Mouse (Mus musculus) MEL (cell line): ENCODE measurements at regions not wholly inside any gene's neighbourhood (a gene's known extent, or its start where the extent isn't known, plus 50 kb on each side); places are given as distances from the start of the nearest gene placed in this dataset.

ENCODE experiments used
- CHD1 ChIP-seq: IDR thresholded peaks from 2 replicates; pipeline ENCODE4 v1.6.1; 2012; ENCODE audit warnings: low read depth, mild to moderate bottlenecking, inconsistent platforms, low read length, improper control_type of control experiment
- CTCF ChIP-seq, 3 experiments: IDR thresholded peaks in 2 of 3; conservative IDR thresholded peaks in 1 of 3; 2 replicates each; pipeline ENCODE4 v1.5.1; 2011 to 2012; ENCODE audit warnings: low read length in 3 of 3, low read depth in 2 of 3, mild to moderate bottlenecking in 2 of 3, improper control_type of control experiment in 1 of 3, inconsistent platforms in 1 of 3, mixed read lengths in 1 of 3, moderate library complexity in 1 of 3; ENCODE audit not compliant: control insufficient read depth in 1 of 3, insufficient read depth in 1 of 3, poor library complexity in 1 of 3, severe bottlenecking in 1 of 3
- ELF1 ChIP-seq: IDR thresholded peaks from 2 replicates; pipeline ENCODE4 v1.6.1; 2014; ENCODE audit warnings: low read depth, mild to moderate bottlenecking, inconsistent platforms, low read length, improper control_type of control experiment, moderate library complexity
- EP300 ChIP-seq, 2 experiments: IDR thresholded peaks; 2 replicates each; pipeline ENCODE4 v1.6.1; 2011; ENCODE audit warnings: improper control_type of control experiment in 2 of 2, low read length in 2 of 2, low read depth in 1 of 2, mild to moderate bottlenecking in 1 of 2
- ETS1 ChIP-seq: IDR thresholded peaks from 2 replicates; pipeline ENCODE4 v1.6.1; 2012; ENCODE audit warnings: low read depth, mild to moderate bottlenecking, inconsistent platforms, low read length, improper control_type of control experiment, moderate library complexity
- GABPA ChIP-seq: IDR thresholded peaks from 2 replicates; pipeline ENCODE4 v1.6.1; 2012; ENCODE audit warnings: low read depth, mild to moderate bottlenecking, inconsistent platforms, low read length, improper control_type of control experiment, moderate library complexity
- HCFC1 ChIP-seq: IDR thresholded peaks from 2 replicates; pipeline ENCODE4 v1.6.1; 2012; ENCODE audit warnings: low read depth, mild to moderate bottlenecking, inconsistent platforms, low read length, improper control_type of control experiment, moderate library complexity
- KAT2A ChIP-seq: conservative IDR thresholded peaks from 2 replicates; pipeline ENCODE4 v1.6.1; 2012; ENCODE audit warnings: low read depth, low read length, improper control_type of control experiment, inconsistent platforms
- POLR2AphosphoS2 ChIP-seq: IDR thresholded peaks from 2 replicates; pipeline ENCODE4 v1.6.1; 2011; ENCODE audit warnings: low read length, improper control_type of control experiment
- TCF12 ChIP-seq: IDR thresholded peaks from 2 replicates; pipeline ENCODE4 v1.6.1; 2014; ENCODE audit warnings: low read depth, mild to moderate bottlenecking, inconsistent platforms, low read length, improper control_type of control experiment, moderate library complexity
- UBTF ChIP-seq: IDR thresholded peaks from 2 replicates; pipeline ENCODE4 v1.6.1; 2012; ENCODE audit warnings: low read depth, mild to moderate bottlenecking, inconsistent platforms, low read length, improper control_type of control experiment, moderate library complexity, borderline replicate concordance; ENCODE audit not compliant: insufficient read depth
- USF1 ChIP-seq: IDR thresholded peaks from 2 replicates; pipeline ENCODE4 v1.6.1; 2014; ENCODE audit warnings: low read depth, mild to moderate bottlenecking, inconsistent platforms, low read length, improper control_type of control experiment, moderate library complexity
- ZC3H11A ChIP-seq: IDR thresholded peaks from 2 replicates; pipeline ENCODE4 v1.6.1; 2012; ENCODE audit warnings: low read depth, mild to moderate bottlenecking, inconsistent platforms, low read length, improper control_type of control experiment
- ZKSCAN1 ChIP-seq: IDR thresholded peaks from 2 replicates; pipeline ENCODE4 v1.6.1; 2012; ENCODE audit warnings: low read depth, mild to moderate bottlenecking, inconsistent platforms, low read length, improper control_type of control experiment, moderate library complexity

DNA sequence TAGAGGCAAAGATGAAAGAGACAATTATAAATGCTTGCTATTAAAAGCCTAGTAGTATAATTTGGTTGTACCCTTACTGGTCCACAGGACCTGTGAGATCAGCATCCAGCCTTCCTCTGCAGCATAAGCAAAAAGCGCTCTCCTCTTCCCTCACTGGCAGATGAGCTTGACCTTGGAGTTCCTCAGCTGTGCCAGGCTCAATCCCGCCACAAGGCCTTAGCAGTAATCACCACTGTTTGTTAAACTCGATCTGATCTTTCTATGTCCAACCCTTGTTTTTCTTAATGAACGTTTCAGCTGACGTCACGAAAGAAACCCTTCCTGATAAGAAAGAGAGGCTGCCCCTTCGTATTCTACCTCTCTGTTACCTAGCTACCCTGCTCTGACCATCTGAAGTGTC is 183.5 kb downstream of the Ifng start:
- TF ChIP-seq EP300 (IDR thresholded peaks at IDR 0.05; ENCODE audit: low read depth in 1 of 2, low read length in 2 of 2) (no peak), TCF12 (no peak), CTCF (IDR thresholded peaks at IDR 0.05 in 2 of 3, conservative IDR thresholded peaks at IDR 0.05 in 1 of 3; ENCODE audit: control insufficient read depth in 1 of 3, insufficient read depth in 1 of 3, low read depth in 2 of 3, low read length in 3 of 3, poor library complexity in 1 of 3, severe bottlenecking in 1 of 3) (no peak), UBTF (no peak), CHD1 (no peak), ZKSCAN1 (no peak), USF1 (no peak), GABPA (no peak), ETS1 (no peak), HCFC1 (no peak), ZC3H11A (no peak), KAT2A (no peak), POLR2AphosphoS2 (no peak), ELF1 (no peak)
